Mouse (Mus musculus): ENCODE results near the gene Rad51c. TPM values are rescaled to one million over a fixed set of nuclear protein-coding genes. Genes with fewer than 3 reads are reported as not detected.

The Rad51c gene
- polyA plus RNA-seq, 1 experiment = 4.0 TPM

DNA sequence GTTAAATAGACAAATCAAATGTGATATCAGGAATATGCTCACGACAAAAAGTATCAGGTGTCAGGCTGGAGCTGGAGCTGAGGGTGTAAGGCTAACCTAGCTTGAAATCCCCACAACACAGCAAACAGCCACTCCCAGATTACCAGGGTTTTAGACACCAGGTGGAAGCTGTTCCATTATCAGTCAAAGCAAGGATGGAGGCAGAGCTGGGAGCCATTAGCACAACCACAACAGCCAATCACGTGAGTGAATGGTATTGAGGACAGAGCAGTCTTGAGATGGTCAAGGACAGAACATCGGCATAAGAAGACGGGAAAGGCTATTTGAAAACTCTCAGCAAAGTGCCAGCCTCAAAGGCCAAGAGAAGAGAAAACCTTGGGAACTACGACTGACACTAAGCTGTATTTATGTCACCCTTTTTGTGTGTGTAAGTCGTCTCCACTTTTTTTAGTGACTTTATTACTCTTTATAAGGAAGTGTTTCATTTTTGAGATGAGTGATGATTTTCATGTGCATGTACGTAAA lies 51.0 kb downstream of the Rad51c start:
- no peak for TF ChIP-seq FOSL1 (IDR thresholded peaks at IDR 0.05; ENCODE audit: insufficient read depth, low read length, poor library complexity, severe bottlenecking)
- no peak for TF ChIP-seq MAX (IDR thresholded peaks at IDR 0.05)
- TF ChIP-seq CEBPB (IDR thresholded peaks at IDR 0.05; ENCODE audit: low read depth) = no peak
- TF ChIP-seq CTCF (IDR thresholded peaks at IDR 0.05; ENCODE audit: control insufficient read depth, insufficient read depth, insufficient read length) = no peak
- TF ChIP-seq MYOD1 (IDR thresholded peaks at IDR 0.05; ENCODE audit: control insufficient read depth, insufficient read length, low read depth) = no peak
- no peak for TF ChIP-seq USF1 (IDR thresholded peaks at IDR 0.05; ENCODE audit: low read depth)
- TF ChIP-seq MYOG (IDR thresholded peaks at IDR 0.05; ENCODE audit: control insufficient read depth, extremely low read depth, insufficient read length) = no peak
- Histone ChIP-seq H3K79me2 (ENCODE audit: control insufficient read depth, insufficient read depth) (no peaks in the 10 kb centered on the region), H3K79me3 (ENCODE audit: low read depth) (no peaks in the 10 kb centered on the region), H3ac (ENCODE audit: control insufficient read depth, insufficient read length, low read depth) (no peak overlapping the region), H3K27me3 (ENCODE audit: control insufficient read depth, insufficient read depth, insufficient read length) (peaks cover 4% of the 10 kb centered on the region), H3K36me3 (ENCODE audit: control insufficient read depth, insufficient read depth) (no peaks in the 10 kb centered on the region), H3K4me3 (ENCODE audit: insufficient read depth, poor library complexity, severe bottlenecking) (no peak overlapping the region)

Other genes starting within 250 kb of the Rad51c start
- 0.59 TPM for gene Ppm1e, start 45.9 kb downstream of the Rad51c start, polyA plus RNA-seq (2012; fragmentation: generic; extraction: Trizol)
- not detected for gene Tex14, start 111 bp upstream of the Rad51c start, polyA plus RNA-seq (2012; fragmentation: generic; extraction: Trizol)
- not detected for gene Gm11492, start 161.7 kb upstream of the Rad51c start, polyA plus RNA-seq (2012; fragmentation: generic; extraction: Trizol)
- 0.19 TPM for gene Sept4, start 163.9 kb upstream of the Rad51c start, polyA plus RNA-seq (2012; fragmentation: generic; extraction: Trizol)
- gene Mtmr4, start 187.2 kb upstream of the Rad51c start, polyA plus RNA-seq (2012; fragmentation: generic; extraction: Trizol) = 28.0 TPM
- 0.02 TPM for gene Hsf5, start 212.2 kb upstream of the Rad51c start, polyA plus RNA-seq (2012; fragmentation: generic; extraction: Trizol)